Mouse (Mus musculus) layer of hippocampus, adult 2 months (tissue): ENCODE measurements around the gene Chchd6. TPM values are rescaled to one million over a fixed set of nuclear protein-coding genes. Genes with fewer than 3 reads are reported as not detected.

Source experiments
- DNase-seq, 2 experiments: peaks; one replicate each; pipeline ENCODE4 v3.0.0; 2022; ENCODE audit warnings: low spot score in 2 of 2
- H3K27ac ChIP-seq: fragments of 200-600 bp; 2 replicates; pipeline ENCODE4 v1.8.1; 2022
- H3K4me3 ChIP-seq: fragments of 200-600 bp; 2 replicates; pipeline ENCODE4 v1.8.1; 2022; ENCODE audit warnings: mild to moderate bottlenecking
- CTCF ChIP-seq: fragments of 200-600 bp; conservative IDR thresholded peaks from 2 replicates; pipeline ENCODE4 v1.8.1; 2022; ENCODE audit warnings: antibody characterized with exemption, mild to moderate bottlenecking, moderate library complexity
- long read RNA-seq, 2 experiments: library from polyadenylated mRNA; stranded (forward); transcript quantifications; one replicate each; pipeline ENCODE4 v2.0.0; 2021; ENCODE audit warnings: borderline mapping rate in 2 of 2
- total RNA-seq, 2 experiments: library from RNA; stranded (reverse); gene quantifications; 2 replicates each; pipeline ENCODE4 v1.2.3; 2021

Gene Chchd6
- 10 to 100 TPM; 61.4 to 71.1 TPM for total RNA-seq
- long read RNA-seq, experiment 1, transcript Chchd6-201 (8 exons, 1,121 nt), result major isoform, 51 of 68 reads
- long read RNA-seq, experiment 1, transcript Chchd6-202 (7 exons, 1,042 nt), result minor isoform, 11 of 68 reads
- long read RNA-seq, experiment 1, partial matches to known transcripts, result 2 of 68 reads
- long read RNA-seq, experiment 1, other reads (novel, unspliced or antisense), result 4 of 68 reads
- long read RNA-seq, experiment 2, transcript Chchd6-202 (7 exons, 1,042 nt), result minor isoform, 13 of 90 reads
- long read RNA-seq, experiment 2, transcript Chchd6-201 (8 exons, 1,121 nt), result major isoform, 75 of 90 reads
- long read RNA-seq, experiment 2, partial matches to known transcripts, result 0 of 90 reads
- long read RNA-seq, experiment 2, other reads (novel, unspliced or antisense), result 2 of 90 reads

DNA sequence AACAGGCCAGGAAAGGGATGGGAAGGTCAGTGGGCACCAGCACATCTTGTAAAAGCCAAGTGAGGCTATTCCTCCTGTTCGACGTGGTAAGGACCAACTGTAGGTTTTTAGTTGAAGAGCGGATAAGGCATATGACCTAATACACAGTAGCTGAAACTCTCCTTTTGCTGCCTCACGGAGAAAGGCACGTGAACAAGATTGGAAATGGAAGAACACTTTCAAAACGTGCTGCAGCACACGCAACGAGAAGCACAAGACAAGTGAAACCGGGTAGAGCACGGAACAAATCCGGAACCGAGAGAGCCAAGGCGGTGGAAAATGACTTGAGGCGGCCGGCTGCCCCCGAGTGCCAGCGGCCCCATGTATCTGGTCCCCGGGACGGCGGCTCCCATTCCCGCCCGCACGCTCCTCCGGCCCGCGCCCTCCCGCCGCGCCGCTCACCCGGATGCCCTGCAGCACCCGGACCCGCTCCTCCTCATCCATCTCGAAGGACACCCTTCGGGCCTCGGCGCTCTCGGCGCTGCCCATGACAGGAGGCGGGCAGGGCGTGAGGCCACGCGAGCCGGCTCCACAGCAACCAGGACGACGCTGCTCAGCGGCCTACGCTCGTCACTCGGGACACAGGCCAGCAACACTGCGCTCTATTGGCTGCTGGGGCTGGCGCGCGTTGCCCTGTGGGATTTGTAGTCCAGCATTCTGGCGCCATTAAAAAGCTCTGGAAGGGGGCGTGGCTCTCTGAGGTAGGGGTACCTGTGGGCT, at the start of gene Chchd6:
Gene Chchd6 (minus strand): TSS at position 635 of the 759 bp plus-strand sequence.
- peak within 1 kb of the TSS; percentile 68 for H3K4me3 ChIP-seq
- TF ChIP-seq CTCF, result no peak
- peak within 1 kb of the TSS; percentile 83 for H3K27ac ChIP-seq
- DNase-seq, result peak; percentile 95 to 96

DNA sequence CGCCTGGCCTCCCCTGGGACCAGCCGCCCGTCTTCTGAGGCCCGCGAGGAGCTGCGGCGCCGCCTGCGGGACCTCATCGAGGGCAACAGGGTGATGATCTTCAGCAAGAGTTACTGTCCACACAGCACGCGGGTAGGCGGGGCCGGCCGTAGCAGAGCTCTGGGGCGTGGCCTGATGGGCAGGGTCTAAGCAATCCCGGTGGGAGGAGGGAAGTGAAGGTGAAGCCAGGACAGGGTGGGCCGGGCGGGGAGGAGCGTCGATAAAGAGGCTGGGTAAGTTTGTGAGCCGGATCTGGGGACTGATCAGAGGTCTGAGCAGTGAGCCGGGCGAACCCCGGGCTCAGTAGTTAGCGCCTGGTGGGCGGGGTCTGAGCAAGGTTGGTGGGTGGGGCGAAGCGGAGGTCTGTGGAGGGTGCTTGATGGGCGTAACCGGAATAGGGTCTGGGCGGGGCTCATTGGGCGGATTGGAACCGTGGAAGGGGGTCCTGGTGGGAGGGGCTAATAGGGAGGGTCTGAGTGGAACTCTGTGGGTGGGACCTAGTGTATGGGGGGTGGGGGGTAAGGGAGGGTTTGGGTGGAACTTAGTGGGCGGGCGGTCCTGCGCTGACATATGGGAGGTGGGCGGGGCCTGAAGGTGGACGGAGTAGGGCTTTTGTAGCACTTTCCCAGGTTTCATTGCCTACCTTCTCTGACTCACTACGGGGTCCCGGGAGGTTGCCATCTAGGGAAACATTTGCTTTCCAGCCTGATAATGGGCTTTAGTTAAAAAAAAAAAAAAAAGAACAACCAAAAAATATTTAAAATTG, 49.0 kb upstream of the Chchd6 start:
- H3K27ac ChIP-seq, result peak overlapping the region; percentile 76
- DNase-seq, result peak; percentile 65 to 69
- H3K4me3 ChIP-seq, result peak overlapping the region; percentile 84
- TF ChIP-seq CTCF, result no peak

DNA sequence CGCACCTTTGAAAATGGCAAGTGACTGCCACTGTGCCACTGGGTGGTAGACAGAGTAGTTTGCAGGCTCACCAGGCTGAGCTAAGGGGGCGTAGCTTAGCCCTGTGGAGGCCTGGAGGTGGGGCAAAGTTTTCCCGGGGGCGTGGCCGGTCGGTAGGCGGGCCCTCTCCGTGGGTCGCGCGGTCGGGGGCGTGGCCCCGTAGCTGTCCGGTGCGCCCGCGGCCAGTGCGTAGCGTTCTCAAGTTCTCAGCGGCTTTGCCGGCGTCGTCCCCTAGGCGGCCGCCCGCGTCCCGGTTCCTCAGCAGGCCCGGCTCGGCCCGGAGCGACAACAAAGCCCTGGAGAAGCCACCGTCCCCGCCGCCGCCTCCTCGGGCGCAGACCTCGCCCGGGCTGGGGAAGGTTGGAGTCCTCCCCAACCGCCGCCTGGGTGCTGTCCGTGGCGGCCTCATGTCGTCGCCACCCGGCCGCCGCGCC, 48.4 kb upstream of the Chchd6 start, which contains the start of gene Txnrd3:
Gene Txnrd3 (plus strand): TSS at position 191 of the 473 bp plus-strand sequence.
- DNase-seq, result peak; percentile 82 to 89
- H3K27ac ChIP-seq, result peak within 1 kb of the TSS; percentile 76
- peak within 1 kb of the TSS; percentile 84 for H3K4me3 ChIP-seq
- peak; percentile 60 for TF ChIP-seq CTCF

DNA sequence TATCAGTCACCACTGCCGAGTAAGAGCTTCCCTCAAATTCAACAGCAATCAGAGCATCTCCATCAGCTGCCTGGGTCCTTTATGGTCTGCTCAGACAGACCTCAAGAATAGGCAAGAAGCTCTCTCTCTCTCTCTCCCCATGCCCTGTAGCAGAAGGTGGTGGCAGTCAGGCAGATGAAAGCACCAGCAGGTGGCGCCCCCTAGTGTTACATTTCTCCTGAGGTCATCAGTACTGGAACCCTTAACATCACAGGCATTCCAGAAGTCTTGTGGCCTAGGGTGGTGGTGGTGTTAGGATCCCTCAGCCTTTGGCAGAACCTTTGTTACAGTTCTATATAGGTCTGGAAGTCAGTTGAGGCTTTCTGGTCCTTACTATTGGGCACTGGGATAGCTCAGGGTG, 43.6 kb upstream of the Chchd6 start:
- peak; percentile 36 to 70 for DNase-seq
- peak; percentile 82 for TF ChIP-seq CTCF
- no peak overlapping the region for H3K27ac ChIP-seq

DNA sequence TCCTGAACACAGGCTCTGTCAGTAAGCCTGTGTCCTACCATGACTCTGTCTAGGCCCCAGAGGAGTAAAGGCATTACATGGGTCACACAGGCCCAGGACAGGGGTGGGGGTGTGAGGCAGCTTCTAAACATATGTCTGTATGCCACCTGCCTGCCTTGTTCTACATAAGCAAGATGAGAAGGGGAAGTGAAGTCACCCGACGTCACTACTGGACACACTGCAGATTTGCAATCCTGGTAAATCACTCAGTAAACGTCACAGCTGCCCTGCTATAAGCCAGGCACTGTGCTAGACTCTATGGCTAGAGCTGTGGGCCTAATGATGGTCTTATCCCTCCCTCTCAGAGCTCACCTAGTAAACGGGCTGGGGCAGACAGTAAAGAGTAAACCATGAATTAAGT, 42.5 kb upstream of the Chchd6 start:
- H3K27ac ChIP-seq, result no peak overlapping the region
- DNase-seq, result no peak
- no peak for TF ChIP-seq CTCF
- H3K4me3 ChIP-seq, result no peak overlapping the region

More for the DNA sequence above, 43.6 kb upstream of the Chchd6 start:
- H3K4me3 ChIP-seq, result no peak overlapping the region

DNA sequence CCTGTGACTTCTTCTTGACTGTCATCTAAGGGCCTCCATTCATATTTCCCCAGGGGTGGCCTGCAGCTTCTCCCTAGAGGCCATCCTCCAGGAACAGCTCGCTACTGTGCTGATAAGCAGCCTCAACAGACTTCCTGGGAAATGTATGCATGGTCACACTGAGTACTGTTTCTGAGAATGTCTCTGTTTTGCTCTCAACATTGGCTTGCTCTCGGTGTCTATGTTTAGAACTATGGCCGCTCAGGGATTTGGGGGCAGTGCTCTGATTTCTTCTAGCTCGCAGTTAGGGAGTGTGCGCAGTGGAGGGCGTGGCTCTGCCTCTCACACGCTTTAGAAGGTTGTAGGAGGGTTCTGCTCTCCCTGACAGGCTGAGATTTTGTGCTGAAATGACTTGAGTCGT, 38.9 kb upstream of the Chchd6 start:
- H3K27ac ChIP-seq, result no peak overlapping the region
- no peak overlapping the region for H3K4me3 ChIP-seq
- DNase-seq, result no peak
- TF ChIP-seq CTCF, result no peak

DNA sequence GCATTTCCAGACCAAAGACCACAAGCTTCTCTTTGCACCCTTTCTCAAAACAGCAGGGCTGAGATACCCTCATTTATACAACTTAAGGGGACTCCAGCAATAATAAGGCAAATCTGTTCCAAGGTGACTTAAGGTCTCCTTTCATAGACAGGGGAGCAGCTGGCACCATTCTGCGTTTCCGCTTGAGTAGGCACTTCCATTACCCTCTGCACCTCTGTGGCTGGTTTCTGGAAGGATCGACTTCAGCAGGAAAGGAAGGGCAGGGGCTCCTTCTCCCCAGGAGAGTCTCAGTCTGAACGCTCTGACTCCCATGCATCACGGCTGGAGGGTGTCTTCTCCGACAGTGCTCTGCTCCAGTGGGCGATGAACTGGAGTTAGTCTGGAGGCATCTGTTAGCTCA, 37.7 kb upstream of the Chchd6 start:
- Histone ChIP-seq H3K4me3 (no peak overlapping the region), H3K27ac (no peak overlapping the region)
- DNase-seq, result no peak
- no peak for TF ChIP-seq CTCF

DNA sequence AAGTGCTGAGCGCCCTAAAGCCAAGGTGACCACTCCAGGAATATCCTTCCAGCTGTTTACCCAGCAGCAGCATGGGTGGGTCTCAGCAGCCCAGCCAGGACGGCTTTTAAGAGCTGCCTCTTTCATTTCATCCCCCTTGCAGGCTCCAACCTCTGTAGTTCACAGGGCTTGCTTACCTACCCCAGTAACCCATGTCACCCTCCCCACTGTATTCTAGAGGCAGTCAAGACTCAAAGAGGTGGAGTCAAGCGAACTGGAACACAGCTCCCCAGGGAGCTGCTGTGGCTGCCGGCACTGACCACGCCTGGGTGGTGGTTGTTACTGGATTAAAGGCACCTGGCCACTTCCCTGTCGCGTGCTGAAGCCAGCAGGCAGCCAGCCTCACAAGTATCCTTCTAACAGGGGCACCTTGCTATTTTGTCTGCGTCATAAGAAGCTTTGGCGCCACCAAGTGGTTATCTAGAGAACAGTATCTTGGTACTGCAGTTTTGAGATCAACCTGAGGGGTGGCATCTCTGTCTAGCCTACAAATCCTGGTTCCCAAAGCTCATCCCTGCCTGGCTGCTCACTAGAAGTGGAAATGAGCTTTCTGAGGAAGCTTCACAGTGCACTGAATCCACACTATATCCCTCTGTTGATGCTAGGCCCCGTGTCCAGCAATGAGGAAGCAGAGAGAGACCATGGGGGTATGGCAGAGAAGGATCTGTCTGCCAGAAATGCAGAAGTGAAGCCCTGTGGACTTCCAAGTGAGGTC, 36.5 kb upstream of the Chchd6 start:
- Histone ChIP-seq H3K27ac (no peak overlapping the region; the same call in 1 of the 2 replicates), H3K4me3 (no peak overlapping the region)
- DNase-seq, result peak; percentile 80 to 82
- TF ChIP-seq CTCF, result peak; percentile 97

DNA sequence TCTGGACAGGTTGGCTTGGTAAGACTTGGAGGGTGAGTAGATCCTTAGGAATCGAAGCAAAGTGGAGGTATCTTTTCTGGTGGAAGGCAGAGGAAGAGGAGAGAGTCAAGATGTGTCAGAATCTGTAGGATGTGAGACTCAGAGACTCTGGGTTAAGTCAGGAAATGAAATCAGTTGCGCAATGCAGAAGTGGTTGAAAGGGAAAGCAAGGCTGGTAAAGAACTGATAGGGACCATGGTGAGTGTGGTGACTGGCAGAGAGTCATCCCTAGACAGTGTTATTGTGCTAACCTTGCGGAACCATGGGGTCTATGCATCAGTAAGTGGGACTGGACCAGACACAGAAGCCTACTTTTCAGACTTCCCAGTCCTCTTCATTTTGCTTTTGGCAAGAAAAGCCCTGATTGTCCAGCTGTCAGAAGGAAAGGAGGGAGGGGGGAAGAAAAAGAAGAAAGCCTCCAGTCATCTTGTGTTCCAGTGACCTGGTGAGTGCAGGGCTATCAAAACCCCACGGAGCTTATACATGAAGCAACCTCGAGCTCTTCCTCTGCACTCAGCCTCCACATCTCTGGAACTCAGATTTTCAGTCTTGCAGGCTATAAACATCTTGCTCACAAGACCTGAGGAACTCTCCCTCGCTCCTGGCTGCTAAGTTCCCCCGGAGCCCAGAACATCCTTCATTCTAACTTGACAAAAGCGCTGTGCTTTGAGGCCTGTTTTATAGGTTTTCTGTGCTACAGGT, 32.8 kb upstream of the Chchd6 start:
- Histone ChIP-seq H3K27ac (no peak overlapping the region), H3K4me3 (no peak overlapping the region)
- DNase-seq, result no peak
- TF ChIP-seq CTCF, result no peak

DNA sequence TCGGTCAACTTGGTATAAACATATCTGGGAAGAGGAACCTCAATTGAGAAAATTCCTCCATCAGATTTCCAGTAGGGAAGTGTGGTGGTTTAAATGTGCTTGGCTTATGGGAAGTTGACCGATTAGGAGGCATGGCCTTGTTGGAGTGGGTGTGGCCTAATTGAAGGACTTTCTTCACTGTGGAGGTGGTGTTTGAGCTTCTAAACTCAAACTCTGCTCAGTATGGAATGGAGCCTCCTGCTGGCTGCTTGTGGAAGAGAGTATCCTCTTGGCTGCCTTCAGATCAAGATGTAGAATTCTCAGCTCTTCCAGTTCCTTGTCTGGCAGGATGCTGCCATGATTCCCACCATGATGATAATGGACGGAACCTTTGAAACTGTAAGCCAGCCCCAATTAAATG, 27.2 kb upstream of the Chchd6 start:
- peak; percentile 41 for TF ChIP-seq CTCF
- Histone ChIP-seq H3K4me3 (no peak overlapping the region), H3K27ac (no peak overlapping the region)
- DNase-seq, result no peak

DNA sequence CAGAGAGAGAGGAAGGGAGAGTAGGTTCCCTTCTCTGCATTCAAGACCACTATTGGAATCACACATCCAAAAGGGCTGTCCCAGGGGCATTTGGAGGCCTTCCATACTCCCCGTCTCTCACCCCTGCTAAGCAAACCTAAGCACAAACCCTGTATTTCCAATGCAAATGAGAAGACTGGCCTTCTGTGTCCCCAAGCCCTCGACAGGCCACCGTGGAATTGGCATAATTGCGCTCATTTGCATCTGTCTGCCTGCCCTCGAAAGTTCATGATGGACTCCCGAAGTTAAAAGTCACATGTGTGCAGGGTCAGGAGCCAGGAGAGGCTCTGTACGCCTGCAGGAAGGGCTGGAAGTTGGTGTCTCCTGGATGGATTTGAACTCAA, 19.9 kb upstream of the Chchd6 start:
- TF ChIP-seq CTCF, result no peak
- no peak overlapping the region for H3K27ac ChIP-seq
- no peak for DNase-seq
- no peak overlapping the region for H3K4me3 ChIP-seq
